Mouse (Mus musculus) small intestine, adult 2 months (tissue): ENCODE measurements around the gene Gm13288.
"Not testable (repeated sequence)": the region's sequence is repeated elsewhere in the genome, so short reads cannot be mapped to it uniquely, and the experiment has no call there.

Experiments used
- CTCF ChIP-seq: fragments of 200-500 bp; IDR thresholded peaks from 2 replicates; pipeline ENCODE4 v1.5.1; 2012; ENCODE audit warnings: low read depth, mild to moderate bottlenecking, control low read depth, inconsistent platforms, low read length, moderate library complexity, mixed read lengths; ENCODE audit not compliant: insufficient replicate concordance, insufficient read length; ENCODE audit errors: extremely low read depth
- POLR2A ChIP-seq: fragments of 200-500 bp; IDR thresholded peaks from 2 replicates; pipeline ENCODE4 v1.6.1; 2012; ENCODE audit warnings: low read depth, mild to moderate bottlenecking, control low read depth, inconsistent platforms, low read length, moderate library complexity

DNA sequence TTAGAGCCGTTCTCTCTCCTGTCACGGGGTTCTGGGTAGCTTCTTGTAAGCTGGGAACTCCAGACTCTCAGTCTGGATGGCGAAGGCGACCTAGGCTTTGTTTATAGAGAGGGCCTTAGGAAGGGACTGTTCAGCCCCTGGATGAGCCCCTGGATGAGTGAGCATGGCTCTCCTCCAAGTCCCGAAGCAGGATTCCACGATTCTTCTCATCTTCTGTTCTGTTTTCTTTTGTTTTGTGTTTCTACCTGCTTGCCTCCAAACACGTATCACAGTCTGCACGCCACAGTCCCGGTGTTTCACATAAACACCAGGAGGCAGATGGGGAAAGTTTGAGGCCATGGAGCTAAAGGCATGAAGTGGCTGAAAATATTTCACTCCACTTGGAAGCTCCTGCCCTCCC is 46.6 kb upstream of the Gm13288 start:
- TF ChIP-seq POLR2A, CTCF: not testable (repeated sequence)
